Mouse (Mus musculus) liver, postnatal 0 days (tissue): Measurements from ENCODE around the gene Myh6. TPM values are rescaled to one million over a fixed set of nuclear protein-coding genes. Genes with fewer than 3 reads are reported as not detected.
A peak's percentile ranks its signal among the peaks of the same experiment; 100 is the strongest.

Source experiments
- ATAC-seq: fragments of 200-750 bp; cut with Nextera tagmentation; 2 replicates; pipeline ENCODE4 v1.8.0; 2017; ENCODE audit warnings: mild to moderate bottlenecking, moderate library complexity
- DNase-seq: peaks from one replicate; pipeline ENCODE4 v3.0.0-alpha.2; 2016
- H3K27ac ChIP-seq: fragments of 300-500 bp; sonication (generic); 2 replicates; pipeline ENCODE4 v1.5.1; 2014; ENCODE audit warnings: antibody characterized with exemption, moderate library complexity, mild to moderate bottlenecking, low read depth
- H3K27me3 ChIP-seq: fragments of 300-500 bp; sonication (generic); 2 replicates; pipeline ENCODE4 v1.6.1; 2014; ENCODE audit warnings: low read length, control low read depth, mixed read lengths; ENCODE audit not compliant: insufficient read depth
- H3K36me3 ChIP-seq: fragments of 300-500 bp; sonication (generic); replicated peaks from 2 replicates; pipeline ENCODE4 v1.6.1; 2014; ENCODE audit warnings: mild to moderate bottlenecking, control low read depth, low read length, moderate library complexity, mixed read lengths; ENCODE audit not compliant: insufficient read depth
- H3K4me1 ChIP-seq: fragments of 300-500 bp; sonication (generic); 2 replicates; pipeline ENCODE4 v1.6.1; 2014; ENCODE audit warnings: antibody characterized with exemption, mild to moderate bottlenecking, control low read depth; ENCODE audit not compliant: insufficient read depth
- H3K4me2 ChIP-seq: fragments of 300-500 bp; sonication (generic); 2 replicates; pipeline ENCODE4 v1.6.1; 2014; ENCODE audit warnings: low read depth, mild to moderate bottlenecking, low read length, moderate library complexity, mixed read lengths
- H3K4me3 ChIP-seq: fragments of 300-500 bp; sonication (generic); 2 replicates; pipeline ENCODE4 v1.5.1; 2014; ENCODE audit warnings: low read depth, low read length
- H3K9ac ChIP-seq: fragments of 300-500 bp; sonication (generic); replicated peaks from 2 replicates; pipeline ENCODE4 v1.6.1; 2014; ENCODE audit warnings: mild to moderate bottlenecking, moderate library complexity
- H3K9me3 ChIP-seq: fragments of 300-500 bp; sonication (generic); 2 replicates; pipeline ENCODE4 v1.6.1; 2016; ENCODE audit warnings: mild to moderate bottlenecking, control low read depth, low read length, mixed read lengths
- CTCF ChIP-seq: sonication (generic); IDR thresholded peaks from 2 replicates; pipeline ENCODE4 v1.5.1; 2016; ENCODE audit warnings: antibody characterized with exemption, low read depth
- EP300 ChIP-seq: IDR thresholded peaks from 2 replicates; pipeline ENCODE4 v1.6.1; 2016; ENCODE audit warnings: antibody characterized with exemption, low read depth, mild to moderate bottlenecking
- WGBS: fragments of 180-500 bp; shearing (Covaris S2); extraction: QIAGEN DNeasy Blood & Tissue Kit; methylation state at CpG from one replicate; pipeline ENCODE4 v1.1.7; 2014; ENCODE audit not compliant: insufficient replicate concordance; 5-methylcytosine and 5-hydroxymethylcytosine counted together
- polyA plus RNA-seq: library from polyadenylated mRNA; unstranded; fragments of >200 nt; fragmentation: Nextera tagmentation; extraction: Ambion mirVana; gene quantifications from 2 replicates; pipeline ENCODE4 v1.2.1, GENCODE M21; 2015

The Myh6 gene
- polyA plus RNA-seq, result 0.36 TPM in 2 replicates

- Histone ChIP-seq H3K4me1 (no peaks in the 10 kb centered on the region), H3K27ac (no peak within 1 kb of the TSS), H3K36me3 (no peaks in the 10 kb centered on the region), H3K4me3 (no peak within 1 kb of the TSS), H3K9me3 (no peaks in the 10 kb centered on the region), H3K27me3 (no peaks in the 10 kb centered on the region), H3K9ac (no peak within 1 kb of the TSS), H3K4me2 (no peak within 1 kb of the TSS)
- ATAC-seq, result no peak
- 61% methylated on average over 7 of the region's 7 CpGs for WGBS
- no peak for DNase-seq
- no peak for TF ChIP-seq CTCF
- no peak for TF ChIP-seq EP300
Observed at GRCm38 (mm10) chr14:54966320-54966977, at the start of gene Myh6. TSS of gene Myh6 (minus strand) at chr14:54966927.

- DNase-seq (peak; percentile 51), ATAC-seq (peak; percentile 26)
Observed at GRCm38 (mm10) chr14:55015767-55016111, 49.0 kb upstream of the Myh6 start.

DNA sequence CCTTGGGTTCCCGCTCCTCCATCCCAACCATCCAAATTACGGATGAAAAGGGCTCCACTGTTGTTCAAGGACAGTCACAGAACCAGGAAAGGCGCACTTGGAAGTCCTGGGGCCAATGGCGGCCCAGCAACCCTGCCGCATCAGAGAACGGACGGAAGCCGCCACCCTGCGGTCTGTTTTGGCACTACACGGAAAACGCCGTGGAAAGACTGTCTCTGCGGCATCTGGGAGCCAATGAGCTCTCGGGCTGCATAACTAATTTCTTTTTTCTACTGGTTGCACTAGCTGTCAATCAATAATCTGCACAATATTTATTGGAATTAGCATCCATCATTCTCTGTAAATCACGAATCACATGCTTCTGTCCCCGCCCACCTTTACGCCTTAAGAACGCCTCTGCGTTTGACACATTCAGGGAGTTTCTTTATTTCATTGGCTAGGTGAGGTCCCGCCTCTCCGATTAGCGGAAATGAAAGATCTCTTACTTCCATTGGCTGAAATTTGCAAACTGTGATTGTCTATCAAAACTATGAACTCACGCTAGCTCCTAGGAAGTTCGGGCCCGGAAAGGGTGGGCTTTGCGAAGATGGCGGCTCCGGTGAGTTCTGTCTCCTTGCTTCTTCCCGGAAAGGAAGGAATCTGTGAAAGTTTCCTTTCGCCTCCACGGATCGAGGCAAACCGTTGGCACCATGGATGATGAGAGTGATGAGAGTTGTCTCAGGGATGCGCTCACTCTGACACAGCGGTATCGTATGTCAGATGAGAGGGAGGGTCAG is 48.5 kb upstream of the Myh6 start, which contains the start of gene Ngdn:
Gene Ngdn (plus strand): TSS at position 464 of the 776 bp plus-strand sequence.
- Histone ChIP-seq H3K27me3 (no peaks in the 10 kb centered on the region), H3K4me2 (peak within 1 kb of the TSS; percentile 88), H3K9me3 (no peaks in the 10 kb centered on the region), H3K9ac (peak within 1 kb of the TSS; percentile 72), H3K36me3 (peaks cover 11% of the 10 kb centered on the region; the same call in 1 of the 2 replicates), H3K27ac (peak within 1 kb of the TSS; percentile 84), H3K4me1 (peaks cover 3% of the 10 kb centered on the region; the same call in 1 of the 2 replicates), H3K4me3 (peak within 1 kb of the TSS; percentile 74)
- TF ChIP-seq EP300 (peak; percentile 86), CTCF (peak; percentile 95)
- ATAC-seq, result peak; percentile 95
- WGBS, result under 1% methylated on average over 36 of the region's 36 CpGs
- DNase-seq, result peak; percentile 97

More at GRCm38 (mm10) chr14:55015767-55016111, 49.0 kb upstream of the Myh6 start:
- no peaks in the 10 kb centered on the region for H3K27me3 ChIP-seq
- H3K9ac ChIP-seq, result peak overlapping the region; percentile 72
- peak overlapping the region; percentile 74 for H3K4me3 ChIP-seq
- H3K4me1 ChIP-seq, result peaks cover 3% of the 10 kb centered on the region; the same call in 1 of the 2 replicates
- H3K4me2 ChIP-seq, result peak overlapping the region; percentile 84
- TF ChIP-seq CTCF (no peak), EP300 (no peak)
- H3K36me3 ChIP-seq, result peaks cover 16% of the 10 kb centered on the region
- H3K27ac ChIP-seq, result peak overlapping the region; percentile 84
- H3K9me3 ChIP-seq, result no peaks in the 10 kb centered on the region
- under 1% methylated on average over 17 of the region's 17 CpGs for WGBS

DNA sequence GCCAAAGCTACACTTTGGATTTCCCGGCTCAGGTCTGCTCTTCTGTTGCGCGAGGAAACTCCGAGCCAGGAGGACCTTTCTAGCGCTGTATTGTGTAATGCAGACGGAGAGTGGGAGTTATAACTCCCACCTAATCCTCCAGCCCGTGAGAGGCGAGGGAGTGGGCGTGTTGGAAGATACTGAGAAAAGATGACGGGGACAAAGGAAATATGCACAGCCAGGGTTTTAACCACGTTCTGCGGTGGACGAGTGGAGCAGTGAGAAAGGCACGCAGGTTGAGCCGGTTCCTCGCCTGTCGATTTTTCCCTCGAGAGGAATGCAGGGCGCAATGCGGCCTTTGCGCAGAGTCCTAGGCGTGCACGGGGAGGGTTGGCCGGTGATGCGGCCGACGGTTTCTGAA is 47.9 kb upstream of the Myh6 start:
- peak; percentile 45 for ATAC-seq
- peak overlapping the region; percentile 59 for H3K9ac ChIP-seq
- TF ChIP-seq CTCF, result no peak
- no peak for TF ChIP-seq EP300
- peak overlapping the region; percentile 74 for H3K4me3 ChIP-seq
- peaks cover 3% of the 10 kb centered on the region; the same call in 1 of the 2 replicates for H3K4me1 ChIP-seq
- H3K9me3 ChIP-seq, result no peaks in the 10 kb centered on the region
- under 1% methylated on average over 27 of the region's 27 CpGs for WGBS
- H3K36me3 ChIP-seq, result peaks cover 10% of the 10 kb centered on the region; the same call in 1 of the 2 replicates
- H3K27me3 ChIP-seq, result no peaks in the 10 kb centered on the region
- H3K27ac ChIP-seq, result peak overlapping the region; percentile 76
- DNase-seq, result no peak
- peak overlapping the region; percentile 88 for H3K4me2 ChIP-seq

GRCm38 (mm10) chr14:55011116-55011515 is 44.4 kb upstream of the Myh6 start:
- DNase-seq (no peak), ATAC-seq (no peak)
- 66% methylated on average over 4 of the region's 4 CpGs for WGBS
- Histone ChIP-seq H3K36me3 (no peaks in the 10 kb centered on the region), H3K27ac (no peak overlapping the region), H3K4me2 (no peak overlapping the region), H3K9ac (no peak overlapping the region), H3K9me3 (no peaks in the 10 kb centered on the region), H3K4me1 (peaks cover 3% of the 10 kb centered on the region; the same call in 1 of the 2 replicates), H3K27me3 (no peaks in the 10 kb centered on the region), H3K4me3 (no peak overlapping the region)
- peak; percentile 34 for TF ChIP-seq CTCF
- no peak for TF ChIP-seq EP300

- Histone ChIP-seq H3K4me3 (no peak overlapping the region), H3K4me1 (no peaks in the 10 kb centered on the region), H3K9ac (no peak overlapping the region), H3K27ac (no peak overlapping the region), H3K36me3 (no peaks in the 10 kb centered on the region), H3K27me3 (no peaks in the 10 kb centered on the region), H3K4me2 (no peak overlapping the region), H3K9me3 (no peaks in the 10 kb centered on the region)
- TF ChIP-seq CTCF (no peak), EP300 (no peak)
- no peak for DNase-seq
- no peak for ATAC-seq
- WGBS, result 77% methylated on average over 8 of the region's 8 CpGs
Observed at GRCm38 (mm10) chr14:55008417-55008816, 41.7 kb upstream of the Myh6 start.
